Mouse (Mus musculus) forebrain, embryonic 14.5 days (tissue): Measurements from ENCODE around the gene Olfr1532-ps1. TPM values are rescaled to one million over a fixed set of nuclear protein-coding genes. Genes with fewer than 3 reads are reported as not detected.
"Not testable (repeated sequence)": the region's sequence is repeated elsewhere in the genome, so short reads cannot be mapped to it uniquely, and the experiment has no call there.

ENCODE experiments used
- ATAC-seq: fragments of 200-750 bp; cut with Nextera tagmentation; 2 replicates; pipeline ENCODE4 v1.8.0; 2017; ENCODE audit warnings: mild to moderate bottlenecking, moderate library complexity
- DNase-seq: peaks from one replicate; pipeline ENCODE4 v3.0.0-alpha.2; 2015; ENCODE audit warnings: low spot score
- H3K27ac ChIP-seq: fragments of 300-500 bp; sonication (generic); 2 replicates; pipeline ENCODE4 v1.5.1; 2014; ENCODE audit warnings: low read depth, mild to moderate bottlenecking, control low read depth, low read length, moderate library complexity
- H3K27me3 ChIP-seq: fragments of 300-500 bp; sonication (generic); replicated peaks from 2 replicates; pipeline ENCODE4 v1.6.1; 2014; ENCODE audit warnings: low read length, control low read depth, mixed read lengths; ENCODE audit not compliant: control insufficient read depth, insufficient read depth
- H3K36me3 ChIP-seq: fragments of 300-500 bp; sonication (generic); 2 replicates; pipeline ENCODE4 v1.6.1; 2014; ENCODE audit warnings: low read length, control low read depth; ENCODE audit not compliant: control insufficient read depth, insufficient read depth
- H3K4me1 ChIP-seq: fragments of 300-500 bp; sonication (generic); 2 replicates; pipeline ENCODE4 v1.6.1; 2014; ENCODE audit warnings: antibody characterized with exemption, low read length, control low read depth; ENCODE audit not compliant: control insufficient read depth, insufficient read depth
- H3K4me2 ChIP-seq: fragments of 300-500 bp; sonication (generic); 2 replicates; pipeline ENCODE4 v1.6.1; 2014; ENCODE audit warnings: mild to moderate bottlenecking, control low read depth, low read length
- H3K4me3 ChIP-seq: fragments of 300-500 bp; sonication (generic); 2 replicates; pipeline ENCODE4 v1.5.1; 2014; ENCODE audit warnings: low read depth, low read length, control low read depth
- H3K9ac ChIP-seq: fragments of 300-500 bp; sonication (generic); 2 replicates; pipeline ENCODE4 v1.6.1; 2014; ENCODE audit warnings: mild to moderate bottlenecking, low read length, control low read depth, moderate library complexity
- H3K9me3 ChIP-seq: fragments of 300-500 bp; sonication (generic); replicated peaks from 2 replicates; pipeline ENCODE4 v1.6.1; 2016; ENCODE audit warnings: low read length, control low read depth, mixed read lengths; ENCODE audit not compliant: control insufficient read depth
- WGBS: fragments of 180-500 bp; shearing (Covaris S2); extraction: QIAGEN DNeasy Blood & Tissue Kit; methylation state at CpG from one replicate; pipeline ENCODE4 v1.1.7; 2014; 5-methylcytosine and 5-hydroxymethylcytosine counted together
- polyA plus RNA-seq: library from polyadenylated mRNA; unstranded; fragments of >200 nt; fragmentation: Nextera tagmentation; extraction: Ambion mirVana; gene quantifications from 2 replicates; pipeline ENCODE4 v1.2.1, GENCODE M21; 2014

Olfr1532-ps1 gene
- polyA plus RNA-seq: not detected in 2 replicates

GRCm38 (mm10) chr7:106907676-106908075 is at the start of gene Olfr1532-ps1:
Gene Olfr1532-ps1 (plus strand): TSS chr7:106908001.
- DNase-seq: no peak
- Histone ChIP-seq H3K4me2 (no peak within 1 kb of the TSS), H3K27ac (no peak within 1 kb of the TSS), H3K27me3 (no peaks in the 10 kb centered on the region), H3K9ac (no peak within 1 kb of the TSS), H3K9me3 (no peaks in the 10 kb centered on the region), H3K4me3 (no peak within 1 kb of the TSS), H3K4me1 (no peaks in the 10 kb centered on the region), H3K36me3 (no peaks in the 10 kb centered on the region)
- no peak for ATAC-seq
- WGBS: 62% methylated on average over 2 of the region's 2 CpGs

DNA sequence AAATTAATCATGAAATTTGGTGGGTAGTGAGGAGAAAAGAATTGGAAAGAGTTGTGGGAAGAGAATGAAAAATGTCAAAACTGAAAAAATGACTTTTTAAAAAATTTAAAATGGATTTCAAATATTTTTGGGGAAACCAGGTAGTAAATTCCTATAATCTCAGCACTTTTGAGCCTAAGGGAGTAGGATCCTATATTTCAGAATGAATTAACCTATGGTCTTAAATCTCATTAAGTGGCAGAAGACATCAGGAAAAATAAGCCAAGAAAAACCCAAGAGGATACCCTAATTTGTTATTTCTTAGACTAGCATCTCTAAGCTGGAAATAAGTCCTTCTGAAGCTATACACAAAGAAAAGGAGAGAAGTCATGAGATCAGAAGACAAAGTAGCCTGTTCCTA is 44.9 kb upstream of the Olfr1532-ps1 start, which contains the start of gene Olfr704:
Olfr704 (plus strand) TSS at position 301 of the 400 bp plus-strand sequence.
- Histone ChIP-seq H3K36me3 (no peaks in the 10 kb centered on the region), H3K27me3 (no peaks in the 10 kb centered on the region), H3K4me3 (no peak within 1 kb of the TSS), H3K9me3 (no peaks in the 10 kb centered on the region), H3K4me1 (no peaks in the 10 kb centered on the region), H3K4me2 (no peak within 1 kb of the TSS), H3K9ac (no peak within 1 kb of the TSS), H3K27ac (no peak within 1 kb of the TSS)
- ATAC-seq (no peak), DNase-seq (no peak)

- Histone ChIP-seq H3K9me3 (no peaks in the 10 kb centered on the region), H3K4me3 (no peak within 1 kb of the TSS), H3K27me3 (no peaks in the 10 kb centered on the region), H3K27ac (no peak within 1 kb of the TSS), H3K36me3 (no peaks in the 10 kb centered on the region), H3K9ac (no peak within 1 kb of the TSS), H3K4me1 (no peaks in the 10 kb centered on the region), H3K4me2 (no peak within 1 kb of the TSS)
- ATAC-seq (no peak), DNase-seq (no peak)
- 83% methylated on average over 3 of the region's 3 CpGs for WGBS
Observed at GRCm38 (mm10) chr7:106876791-106877190, 31.0 kb upstream of the Olfr1532-ps1 start, which contains the start of gene Olfr705. Gene Olfr705 (minus strand): TSS chr7:106876891.

GRCm38 (mm10) chr7:106888062-106888461 is 19.7 kb upstream of the Olfr1532-ps1 start, which contains the start of gene Olfr706:
Gene Olfr706 (minus strand): TSS chr7:106888162.
- ATAC-seq (no peak), DNase-seq (no peak)
- Histone ChIP-seq H3K9ac (no peak within 1 kb of the TSS), H3K4me3 (no peak within 1 kb of the TSS), H3K27me3 (no peaks in the 10 kb centered on the region), H3K36me3 (no peaks in the 10 kb centered on the region), H3K4me1 (no peaks in the 10 kb centered on the region), H3K27ac (no peak within 1 kb of the TSS), H3K4me2 (no peak within 1 kb of the TSS), H3K9me3 (no peaks in the 10 kb centered on the region)
- WGBS: 78% methylated on average over 2 of the region's 2 CpGs

GRCm38 (mm10) chr7:106901141-106901540 is 6.7 kb upstream of the Olfr1532-ps1 start, which contains the start of gene Olfr707:
Gene Olfr707 (minus strand): TSS chr7:106901241.
- ATAC-seq, DNase-seq, H3K27me3 ChIP-seq, H3K4me3 ChIP-seq, H3K36me3 ChIP-seq, H3K9me3 ChIP-seq, H3K4me1 ChIP-seq, H3K4me2 ChIP-seq, H3K27ac ChIP-seq, H3K9ac ChIP-seq: not testable (repeated sequence)
- WGBS: 89% methylated on average over 3 of the region's 3 CpGs

- not testable (repeated sequence) for H3K36me3 ChIP-seq, H3K27me3 ChIP-seq, ATAC-seq, H3K9me3 ChIP-seq, H3K4me1 ChIP-seq, H3K27ac ChIP-seq, H3K9ac ChIP-seq, H3K4me3 ChIP-seq, H3K4me2 ChIP-seq, DNase-seq
- 91% methylated on average over 6 of the region's 7 CpGs for WGBS
Observed at GRCm38 (mm10) chr7:106920961-106921360, 13.2 kb downstream of the Olfr1532-ps1 start.

DNA sequence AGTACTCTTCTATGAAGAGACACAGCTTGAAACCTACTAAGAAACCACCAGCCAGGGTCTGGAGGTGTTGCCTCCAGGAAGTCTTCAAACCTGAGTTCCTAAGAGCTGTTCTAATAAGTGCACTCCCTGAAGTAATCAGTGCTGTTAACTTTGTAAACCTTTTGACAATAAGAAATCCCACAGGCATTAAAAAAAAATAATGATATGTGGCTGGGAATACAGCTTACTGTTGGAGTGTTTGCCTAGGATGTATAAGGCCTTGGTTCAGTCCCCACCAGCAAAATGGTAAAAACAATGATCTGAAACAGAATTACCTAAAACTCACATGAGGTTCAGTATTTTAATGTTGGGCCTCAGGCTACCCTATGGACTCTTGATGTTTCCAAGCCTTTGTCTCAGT is 24.3 kb downstream of the Olfr1532-ps1 start, which contains the start of gene Olfr709-ps1:
Olfr709-ps1 (minus strand) TSS at position 101 of the 400 bp plus-strand sequence.
- Histone ChIP-seq H3K4me1 (no peaks in the 10 kb centered on the region), H3K27ac (no peak within 1 kb of the TSS), H3K9me3 (no peaks in the 10 kb centered on the region), H3K27me3 (no peaks in the 10 kb centered on the region), H3K36me3 (no peaks in the 10 kb centered on the region), H3K9ac (no peak within 1 kb of the TSS), H3K4me3 (no peak within 1 kb of the TSS), H3K4me2 (no peak within 1 kb of the TSS)
- ATAC-seq (no peak), DNase-seq (no peak)

DNA sequence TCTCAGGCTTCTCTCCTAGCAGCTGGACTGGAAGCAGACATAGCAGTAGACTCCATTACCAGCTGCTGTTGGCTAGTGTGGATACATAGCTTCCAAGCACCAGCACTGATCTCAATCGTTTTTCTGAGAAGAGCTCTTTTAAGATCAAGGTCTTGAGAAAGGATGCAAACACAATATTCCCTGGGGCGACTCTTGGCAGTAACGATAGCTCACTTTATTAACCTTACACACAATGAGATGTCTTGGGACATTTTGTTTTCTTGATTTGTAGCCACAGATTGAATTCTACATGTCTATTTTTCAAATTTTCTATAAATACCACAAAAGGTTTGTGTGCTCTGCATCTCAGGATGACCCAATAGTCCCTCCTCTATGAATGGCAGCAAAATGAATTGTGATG is 40.4 kb downstream of the Olfr1532-ps1 start, which contains the start of gene Olfr710:
Olfr710 (minus strand) TSS at position 101 of the 400 bp plus-strand sequence.
- ATAC-seq (no peak), DNase-seq (no peak)
- Histone ChIP-seq H3K27ac (no peak within 1 kb of the TSS), H3K36me3 (no peaks in the 10 kb centered on the region), H3K4me3 (no peak within 1 kb of the TSS), H3K4me1 (no peaks in the 10 kb centered on the region), H3K9ac (no peak within 1 kb of the TSS), H3K9me3 (no peaks in the 10 kb centered on the region), H3K27me3 (no peaks in the 10 kb centered on the region), H3K4me2 (no peak within 1 kb of the TSS)
- 77% methylated on average over 3 of the region's 3 CpGs for WGBS

DNA sequence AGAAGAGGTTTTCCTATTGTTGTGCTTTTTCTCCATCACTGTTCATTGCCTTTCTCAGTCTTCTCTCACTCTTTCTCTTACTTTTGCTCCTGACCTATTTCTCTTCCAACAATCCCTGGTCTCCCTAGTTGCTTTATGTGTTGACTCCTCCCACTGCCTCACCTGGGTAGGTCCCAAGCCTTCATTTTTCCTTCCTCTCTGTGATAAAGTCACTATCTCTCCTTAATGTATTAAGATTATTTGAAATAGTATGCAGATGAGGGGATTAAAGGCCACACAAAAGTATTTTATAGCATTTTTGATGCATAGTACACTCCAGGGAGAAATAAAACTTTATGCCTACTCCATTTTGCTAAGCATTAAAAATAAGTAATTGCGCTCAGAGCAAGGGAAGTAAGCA is 56.0 kb downstream of the Olfr1532-ps1 start, which contains the start of gene Olfr6:
Olfr6 (minus strand) TSS at position 101 of the 400 bp plus-strand sequence.
- Histone ChIP-seq H3K27me3 (no peaks in the 10 kb centered on the region), H3K4me3 (no peak within 1 kb of the TSS), H3K4me1 (no peaks in the 10 kb centered on the region), H3K4me2 (no peak within 1 kb of the TSS), H3K9me3 (no peaks in the 10 kb centered on the region), H3K9ac (no peak within 1 kb of the TSS), H3K27ac (no peak within 1 kb of the TSS), H3K36me3 (no peaks in the 10 kb centered on the region)
- ATAC-seq (no peak), DNase-seq (no peak)
- WGBS: 85% methylated on average over 1 of the region's 1 CpGs
